Mouse (Mus musculus) hindbrain, embryonic 13.5 days (tissue): ENCODE measurements at regions not wholly inside any gene's neighbourhood (a gene's known extent, or its start where the extent isn't known, plus 50 kb on each side); places are given as distances from the start of the nearest gene placed in this dataset.
A peak's percentile ranks its signal among the peaks of the same experiment; 100 is the strongest.

Experiments
- ATAC-seq: fragments of 200-750 bp; cut with Nextera tagmentation; 2 replicates; pipeline ENCODE4 v1.8.0; 2017; ENCODE audit warnings: moderate TSS enrichment; ENCODE audit not compliant: low FRiP score
- H3K27ac ChIP-seq: fragments of 300-500 bp; sonication (generic); 2 replicates; pipeline ENCODE4 v1.5.1; 2015; ENCODE audit warnings: inconsistent platforms, mild to moderate bottlenecking, moderate library complexity
- H3K27me3 ChIP-seq: fragments of 300-500 bp; sonication (generic); 2 replicates; pipeline ENCODE4 v1.6.1; 2015; ENCODE audit warnings: mild to moderate bottlenecking, inconsistent platforms
- H3K36me3 ChIP-seq: fragments of 300-500 bp; sonication (generic); 2 replicates; pipeline ENCODE4 v1.6.1; 2015; ENCODE audit warnings: mild to moderate bottlenecking, inconsistent platforms
- H3K4me1 ChIP-seq: fragments of 300-500 bp; sonication (generic); replicated peaks from 2 replicates; pipeline ENCODE4 v1.6.1; 2015; ENCODE audit warnings: inconsistent platforms
- H3K4me2 ChIP-seq: fragments of 300-500 bp; sonication (generic); 2 replicates; pipeline ENCODE4 v1.6.1; 2015; ENCODE audit warnings: inconsistent platforms, mild to moderate bottlenecking, moderate library complexity
- H3K4me3 ChIP-seq: fragments of 300-500 bp; sonication (generic); 2 replicates; pipeline ENCODE4 v1.5.1; 2015; ENCODE audit warnings: mild to moderate bottlenecking, inconsistent platforms
- H3K9ac ChIP-seq: fragments of 300-500 bp; sonication (generic); 2 replicates; pipeline ENCODE4 v1.6.1; 2015; ENCODE audit warnings: mild to moderate bottlenecking, inconsistent platforms
- H3K9me3 ChIP-seq: fragments of 300-500 bp; sonication (generic); 2 replicates; pipeline ENCODE4 v1.6.1; 2016; ENCODE audit warnings: inconsistent platforms
- WGBS: fragments of 180-500 bp; shearing (Covaris S2); methylation state at CpG from one replicate; pipeline ENCODE4 v1.1.7; 2015; 5-methylcytosine and 5-hydroxymethylcytosine counted together

DNA sequence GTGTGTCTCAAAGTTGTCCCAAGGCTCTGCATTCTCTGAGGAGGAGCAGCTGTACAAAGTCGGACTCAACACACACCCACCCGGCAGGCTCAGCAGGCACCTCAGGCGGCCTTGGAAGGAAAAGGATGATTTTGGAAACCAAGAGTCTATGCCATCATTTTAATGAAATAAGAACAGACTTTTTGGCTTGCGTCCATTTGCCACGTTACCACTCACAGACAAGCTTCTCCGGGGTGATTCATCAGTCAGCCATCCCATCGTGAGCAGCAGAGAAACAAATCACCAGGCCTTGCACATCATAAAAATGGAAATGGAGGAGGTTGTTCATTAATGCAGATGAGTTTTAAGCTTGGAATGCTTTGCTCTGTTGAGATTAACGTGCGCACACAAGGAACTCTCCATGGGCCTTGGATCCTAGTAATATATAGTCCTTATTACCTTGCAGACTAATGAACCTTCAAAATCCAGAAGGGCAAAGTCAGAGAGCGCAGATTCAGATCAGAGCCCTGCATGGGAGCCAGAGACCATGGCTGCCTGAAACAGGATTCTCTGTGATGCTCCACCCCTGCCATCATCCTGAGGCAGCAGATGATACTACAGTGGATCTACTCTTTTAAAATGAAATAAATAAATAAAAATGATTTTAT lies 198.5 kb downstream of the Actr3 start:
- Histone ChIP-seq H3K36me3 (no peaks in the 10 kb centered on the region), H3K4me3 (no peak overlapping the region), H3K27ac (no peak overlapping the region), H3K9ac (no peak overlapping the region), H3K4me1 (no peaks in the 10 kb centered on the region), H3K9me3 (no peaks in the 10 kb centered on the region), H3K4me2 (no peak overlapping the region), H3K27me3 (no peaks in the 10 kb centered on the region)
- ATAC-seq = peak; percentile 39
- 78% methylated on average over 10 of the region's 10 CpGs for WGBS

DNA sequence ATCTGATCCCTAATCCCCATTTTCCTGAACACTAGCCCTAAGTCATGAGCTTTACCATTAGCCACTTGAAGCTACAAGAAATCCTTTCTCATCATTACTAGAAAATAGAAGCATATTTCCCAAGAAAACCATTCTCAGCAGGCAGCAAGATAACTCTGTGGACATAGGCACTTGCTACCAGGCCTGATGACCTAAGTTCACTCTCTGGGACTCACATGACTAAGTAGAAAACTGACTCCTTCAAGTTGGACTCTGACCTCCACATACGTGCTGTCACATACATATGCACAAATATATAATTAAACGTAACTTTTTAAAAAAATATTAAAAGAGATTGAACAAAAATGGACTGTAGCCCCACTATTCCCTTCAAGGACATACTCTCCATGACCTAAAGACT lies 200.8 kb downstream of the Actr3 start:
- 86% methylated on average over 2 of the region's 2 CpGs for WGBS
- H3K9me3 ChIP-seq = no peaks in the 10 kb centered on the region
- H3K27me3 ChIP-seq = no peaks in the 10 kb centered on the region

DNA sequence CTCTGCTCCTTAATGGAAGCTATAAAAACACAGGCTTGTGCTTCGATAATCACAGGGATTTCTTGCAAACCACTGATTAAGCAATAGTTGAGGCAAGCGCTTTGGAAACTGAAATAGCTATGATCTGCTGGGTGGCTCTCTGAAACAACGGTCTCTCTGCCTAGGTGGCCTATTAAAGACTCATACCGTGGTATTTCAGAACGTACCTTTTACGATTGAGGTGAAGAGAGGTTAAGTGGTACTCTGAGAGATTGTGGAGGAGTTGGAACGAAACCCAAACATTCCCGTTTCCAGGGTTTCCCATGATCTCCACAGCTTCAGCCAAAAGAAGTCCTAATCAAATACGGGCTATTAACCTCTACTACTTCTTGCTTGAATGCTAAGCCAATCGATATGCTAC lies 212.2 kb downstream of the Actr3 start:
- no peak for ATAC-seq
- Histone ChIP-seq H3K4me3 (no peak overlapping the region), H3K4me1 (no peaks in the 10 kb centered on the region), H3K36me3 (no peaks in the 10 kb centered on the region), H3K27me3 (no peaks in the 10 kb centered on the region), H3K4me2 (no peak overlapping the region), H3K9ac (no peak overlapping the region), H3K27ac (no peak overlapping the region), H3K9me3 (0 out of 2 replicates have a peak, but pooled peaks cover 5% of the 10 kb centered on the region)
- 91% methylated on average over 10 of the region's 10 CpGs for WGBS

More for the DNA sequence above, 200.8 kb downstream of the Actr3 start:
- Histone ChIP-seq H3K9ac (no peak overlapping the region), H3K4me2 (no peak overlapping the region), H3K36me3 (no peaks in the 10 kb centered on the region), H3K4me1 (no peaks in the 10 kb centered on the region), H3K4me3 (no peak overlapping the region), H3K27ac (no peak overlapping the region)
- ATAC-seq = no peak

DNA sequence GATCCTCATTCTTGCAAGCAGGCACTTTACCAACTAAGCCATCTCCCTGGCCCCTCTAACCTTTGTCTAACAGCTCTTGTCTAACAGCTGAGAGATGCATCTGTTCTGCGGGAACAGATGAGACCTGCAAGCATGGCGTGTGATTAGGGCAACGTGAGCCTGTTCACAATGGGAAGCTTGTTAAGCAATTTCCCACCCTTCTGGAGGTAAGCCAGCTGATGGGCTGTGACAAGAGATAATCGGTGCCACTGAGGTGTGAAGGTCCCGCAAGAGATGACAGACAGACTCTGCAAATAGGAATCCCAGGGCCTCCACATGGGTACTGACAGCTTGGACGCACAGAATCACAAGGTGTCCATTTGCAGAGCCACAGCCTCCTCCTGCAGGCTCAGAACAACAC lies 219.3 kb downstream of the Actr3 start:
- WGBS = 59% methylated on average over 6 of the region's 6 CpGs
- no peaks in the 10 kb centered on the region for H3K27me3 ChIP-seq
- H3K27ac ChIP-seq = no peak overlapping the region
- H3K9ac ChIP-seq = no peak overlapping the region
- no peaks in the 10 kb centered on the region for H3K36me3 ChIP-seq
- no peak overlapping the region for H3K4me2 ChIP-seq
- H3K9me3 ChIP-seq = 0 out of 2 replicates have a peak, but pooled peaks cover 5% of the 10 kb centered on the region
- no peaks in the 10 kb centered on the region for H3K4me1 ChIP-seq
- H3K4me3 ChIP-seq = no peak overlapping the region
- peak; percentile 63 for ATAC-seq

DNA sequence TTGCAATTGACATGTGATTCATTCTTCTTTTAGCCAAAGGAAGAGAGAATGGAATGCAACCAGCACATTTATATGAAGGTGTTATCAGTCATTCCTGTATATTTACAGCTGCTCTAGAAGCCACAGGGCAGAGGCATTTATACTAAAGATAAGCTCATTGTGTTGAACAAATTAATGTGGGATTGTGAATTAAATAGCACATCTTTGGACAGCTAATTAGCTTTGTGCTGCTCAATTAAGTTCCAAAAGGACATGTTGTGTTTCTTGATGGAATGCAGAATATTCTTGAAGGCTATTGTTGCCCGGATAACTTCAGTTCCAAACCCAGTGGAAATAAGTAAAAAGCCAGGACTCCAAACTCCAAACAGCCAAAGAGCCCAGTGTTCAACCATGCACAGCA lies 248.4 kb downstream of the Actr3 start:
- ATAC-seq = no peak
- WGBS = 77% methylated on average over 1 of the region's 1 CpGs
- Histone ChIP-seq H3K27ac (no peak overlapping the region), H3K36me3 (no peaks in the 10 kb centered on the region), H3K9me3 (no peaks in the 10 kb centered on the region), H3K4me2 (no peak overlapping the region), H3K9ac (no peak overlapping the region), H3K27me3 (no peaks in the 10 kb centered on the region), H3K4me3 (no peak overlapping the region), H3K4me1 (no peaks in the 10 kb centered on the region)

DNA sequence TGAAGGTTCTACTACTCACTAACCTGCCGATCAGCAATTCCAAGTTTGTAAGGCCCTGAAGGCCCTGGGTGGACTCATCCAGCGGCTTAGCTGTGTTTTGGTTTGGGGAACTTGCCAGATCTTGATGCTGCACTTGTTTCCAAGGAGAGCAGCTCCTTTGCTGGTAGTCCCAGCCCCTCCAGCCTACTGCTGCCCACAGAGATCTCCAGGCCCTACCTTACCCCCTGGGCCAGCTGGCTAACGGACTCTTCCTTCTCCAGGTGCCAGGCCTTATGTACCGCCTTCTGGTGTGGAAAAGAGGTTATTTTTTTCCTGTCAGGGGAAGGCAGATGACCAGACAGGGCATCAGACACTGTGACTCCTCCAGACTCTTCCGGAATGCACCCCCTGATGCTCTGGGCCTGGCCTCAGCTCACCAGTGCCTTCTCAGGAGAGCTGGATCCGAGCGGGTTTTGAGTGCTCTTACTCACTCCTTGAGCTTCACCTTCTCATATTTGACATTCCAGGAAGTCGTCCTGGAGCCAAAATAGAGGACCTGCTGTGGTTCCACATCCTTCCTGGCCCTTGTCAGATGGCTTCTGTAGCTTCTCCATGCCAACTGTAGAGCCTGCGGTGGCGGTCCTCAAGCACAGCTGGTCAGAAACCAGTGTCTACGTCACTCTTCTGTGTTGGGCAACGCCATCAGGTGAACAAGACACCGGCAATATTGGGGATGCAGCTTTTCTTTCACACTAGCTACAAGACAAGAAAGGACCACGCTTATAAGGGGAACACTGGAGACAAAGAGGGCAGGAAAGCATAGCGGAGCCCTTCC lies 259.2 kb downstream of the Actr3 start:
- 92% methylated on average over 15 of the region's 15 CpGs for WGBS
- no peaks in the 10 kb centered on the region for H3K4me1 ChIP-seq
- H3K4me2 ChIP-seq = no peak overlapping the region
- H3K27ac ChIP-seq = no peak overlapping the region
- no peaks in the 10 kb centered on the region for H3K9me3 ChIP-seq
- no peak overlapping the region for H3K4me3 ChIP-seq
- H3K36me3 ChIP-seq = no peaks in the 10 kb centered on the region
- H3K9ac ChIP-seq = no peak overlapping the region
- no peaks in the 10 kb centered on the region for H3K27me3 ChIP-seq
- ATAC-seq = no peak

DNA sequence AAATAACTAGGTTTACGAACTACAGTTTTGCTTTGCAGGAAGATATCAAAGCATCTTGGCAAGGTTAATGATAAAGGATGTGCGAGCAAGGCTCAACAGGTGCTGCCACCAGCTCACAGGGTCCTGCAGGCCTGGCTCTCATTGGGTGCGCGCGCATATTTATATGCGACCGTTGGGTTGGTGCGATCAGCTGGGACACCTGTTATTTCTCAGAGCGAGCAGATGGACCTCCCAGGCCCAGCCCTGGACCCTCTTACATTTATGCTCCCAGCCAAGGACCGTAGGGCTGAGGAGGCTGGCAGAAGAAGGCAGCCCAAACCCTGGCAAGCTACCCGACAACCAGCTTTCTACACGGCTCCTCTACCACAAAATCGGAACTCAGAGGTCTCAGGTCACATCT lies 260.8 kb downstream of the Actr3 start:
- Histone ChIP-seq H3K4me2 (no peak overlapping the region), H3K4me1 (no peaks in the 10 kb centered on the region), H3K27ac (no peak overlapping the region), H3K36me3 (no peaks in the 10 kb centered on the region), H3K27me3 (no peaks in the 10 kb centered on the region), H3K9ac (no peak overlapping the region), H3K9me3 (no peaks in the 10 kb centered on the region), H3K4me3 (no peak overlapping the region)
- 96% methylated on average over 13 of the region's 13 CpGs for WGBS
- ATAC-seq = no peak

DNA sequence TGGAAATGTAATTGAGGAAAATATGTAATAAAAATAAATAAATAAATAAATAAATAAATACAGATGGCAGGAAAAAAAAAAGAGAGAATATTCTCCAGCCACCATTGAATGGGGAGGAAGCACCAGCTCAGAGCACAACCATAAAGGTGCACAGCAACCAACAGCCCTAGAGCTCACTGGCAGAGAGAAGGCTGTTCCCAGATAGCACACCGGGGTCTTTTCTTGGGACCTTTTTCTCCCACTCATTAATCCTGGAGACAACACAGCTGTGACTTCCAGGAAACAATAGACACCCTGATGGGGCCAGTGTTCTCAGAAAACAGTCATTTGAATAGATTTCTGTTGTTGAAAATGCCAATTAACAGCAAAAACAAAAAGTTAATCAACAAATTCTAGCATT lies 263.1 kb downstream of the Actr3 start:
- ATAC-seq = no peak
- H3K4me3 ChIP-seq = no peak overlapping the region
- H3K4me2 ChIP-seq = no peak overlapping the region
- no peaks in the 10 kb centered on the region for H3K4me1 ChIP-seq
- no peak overlapping the region for H3K27ac ChIP-seq
- no peaks in the 10 kb centered on the region for H3K9me3 ChIP-seq
- no peaks in the 10 kb centered on the region for H3K27me3 ChIP-seq
- no peaks in the 10 kb centered on the region for H3K36me3 ChIP-seq
- H3K9ac ChIP-seq = no peak overlapping the region
- WGBS = 35% methylated on average over 1 of the region's 1 CpGs

DNA sequence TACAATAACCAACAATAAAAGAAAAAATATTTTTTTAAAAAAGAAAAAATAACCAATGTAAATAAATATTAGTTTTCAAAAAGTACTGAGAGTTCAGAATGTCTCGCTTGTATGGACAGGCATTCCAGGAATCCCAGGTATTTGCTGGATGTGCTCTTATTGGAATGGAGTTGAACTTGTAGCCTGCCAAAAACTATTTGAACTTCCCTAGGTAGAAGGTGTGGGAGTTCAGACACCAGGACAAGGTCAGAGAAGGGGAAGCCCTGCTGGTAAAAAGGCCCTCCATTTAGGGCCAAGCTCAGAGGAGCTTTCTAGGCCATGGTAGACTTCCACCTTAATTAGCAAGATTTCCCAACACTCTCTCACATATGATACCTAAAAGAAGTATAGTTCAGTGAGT lies 270.3 kb downstream of the Actr3 start:
- Histone ChIP-seq H3K27me3 (no peaks in the 10 kb centered on the region), H3K4me3 (no peak overlapping the region)

DNA sequence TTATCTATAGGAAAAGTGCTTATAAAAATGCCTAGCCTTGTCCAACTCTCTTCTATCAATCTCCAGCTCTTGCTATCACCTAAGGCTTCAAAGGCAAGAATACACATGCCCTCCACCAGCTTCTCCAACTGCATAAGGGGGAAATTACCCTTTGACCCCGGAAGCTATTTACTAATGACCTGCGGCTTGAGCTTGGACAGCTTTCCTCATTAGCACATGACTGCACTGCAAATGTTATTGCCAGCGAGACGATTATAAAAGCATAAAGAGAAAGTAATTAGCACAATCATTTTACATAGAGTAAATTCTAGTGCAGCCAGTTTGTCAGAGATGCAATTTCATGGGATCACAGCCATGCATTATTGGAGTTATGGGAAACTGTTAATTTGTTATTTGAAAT lies 277.0 kb downstream of the Actr3 start:
- Histone ChIP-seq H3K27me3 (no peaks in the 10 kb centered on the region), H3K9me3 (no peaks in the 10 kb centered on the region), H3K27ac (no peak overlapping the region), H3K9ac (no peak overlapping the region), H3K4me2 (no peak overlapping the region), H3K4me1 (no peaks in the 10 kb centered on the region), H3K36me3 (no peaks in the 10 kb centered on the region), H3K4me3 (no peak overlapping the region)
- WGBS = 71% methylated on average over 4 of the region's 4 CpGs
- ATAC-seq = no peak

More for the DNA sequence above, 270.3 kb downstream of the Actr3 start:
- ATAC-seq = no peak
- 92% methylated on average over 1 of the region's 1 CpGs for WGBS
- no peak overlapping the region for H3K4me2 ChIP-seq
- no peaks in the 10 kb centered on the region for H3K4me1 ChIP-seq
- no peaks in the 10 kb centered on the region for H3K9me3 ChIP-seq
- no peak overlapping the region for H3K9ac ChIP-seq
- H3K27ac ChIP-seq = no peak overlapping the region
- H3K36me3 ChIP-seq = no peaks in the 10 kb centered on the region

DNA sequence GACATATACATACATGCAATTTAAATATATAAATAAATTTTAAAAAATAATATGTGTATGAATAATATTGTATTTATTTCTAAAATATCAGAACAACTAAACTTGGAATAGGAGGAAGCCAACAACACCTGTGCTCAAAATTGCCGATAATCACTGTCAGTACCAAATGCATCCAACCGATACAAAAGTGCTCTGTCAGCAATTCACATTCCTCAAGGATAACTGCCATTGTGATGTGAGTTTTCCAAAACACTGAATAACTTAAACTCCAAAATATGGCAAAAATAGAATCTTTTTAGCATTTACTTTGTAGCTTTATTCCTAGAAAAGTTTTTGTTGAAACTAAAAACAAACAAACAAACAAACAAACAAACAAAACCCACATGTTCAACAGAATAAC lies 279.4 kb downstream of the Actr3 start:
- Histone ChIP-seq H3K27ac (no peak overlapping the region), H3K4me3 (no peak overlapping the region), H3K36me3 (no peaks in the 10 kb centered on the region), H3K27me3 (no peaks in the 10 kb centered on the region), H3K4me1 (no peaks in the 10 kb centered on the region), H3K4me2 (no peak overlapping the region), H3K9me3 (no peaks in the 10 kb centered on the region), H3K9ac (no peak overlapping the region)
- WGBS = 98% methylated on average over 2 of the region's 2 CpGs
- no peak for ATAC-seq

DNA sequence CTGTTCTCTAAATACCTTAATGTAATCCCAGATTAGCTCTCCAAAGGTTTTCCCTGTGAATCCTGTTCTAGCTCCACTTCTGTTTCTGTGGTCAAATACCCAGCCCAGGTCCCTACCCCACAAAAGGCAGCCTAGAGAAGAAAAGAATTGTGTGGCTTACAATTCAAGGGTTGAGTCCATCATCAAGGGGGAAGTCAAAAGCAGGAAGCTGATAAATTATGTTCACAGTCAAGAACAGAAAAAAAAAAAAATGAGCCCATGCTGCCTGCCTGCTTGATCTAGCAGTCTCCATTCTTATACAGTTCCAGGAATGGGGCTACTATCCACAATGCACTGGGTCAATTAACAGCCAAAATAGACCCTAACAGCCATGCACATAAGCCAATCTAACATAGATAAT lies 285.7 kb downstream of the Actr3 start:
- Histone ChIP-seq H3K27ac (no peak overlapping the region), H3K9ac (no peak overlapping the region), H3K4me3 (no peak overlapping the region), H3K27me3 (no peaks in the 10 kb centered on the region), H3K9me3 (no peaks in the 10 kb centered on the region), H3K4me1 (no peaks in the 10 kb centered on the region), H3K36me3 (no peaks in the 10 kb centered on the region), H3K4me2 (no peak overlapping the region)
- ATAC-seq = no peak

DNA sequence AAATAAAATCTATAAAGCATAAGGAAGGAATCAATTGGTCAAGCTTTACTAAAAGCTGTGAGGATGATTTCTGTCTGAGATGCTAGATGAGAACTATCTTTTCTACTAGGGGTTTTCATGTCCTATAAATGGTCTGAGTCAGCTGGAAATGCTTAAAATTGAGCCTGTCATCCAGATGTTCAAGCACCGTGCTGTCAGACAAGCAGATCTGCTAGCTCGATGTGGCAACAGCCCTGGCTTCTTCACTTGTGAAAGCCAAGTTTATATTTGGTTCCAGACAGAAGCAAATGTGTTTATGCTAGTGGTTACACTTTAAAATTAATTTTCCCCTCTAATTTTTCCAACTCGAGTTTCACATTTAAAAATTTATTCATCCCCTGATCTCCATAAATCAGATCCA lies 311.7 kb downstream of the Actr3 start:
- no peak overlapping the region for H3K9ac ChIP-seq
- H3K27me3 ChIP-seq = no peaks in the 10 kb centered on the region
- no peak for ATAC-seq
- 80% methylated on average over 3 of the region's 3 CpGs for WGBS
- H3K4me1 ChIP-seq = no peaks in the 10 kb centered on the region
- H3K4me3 ChIP-seq = no peak overlapping the region
- H3K27ac ChIP-seq = no peak overlapping the region
- H3K9me3 ChIP-seq = no peaks in the 10 kb centered on the region
- no peak overlapping the region for H3K4me2 ChIP-seq
- H3K36me3 ChIP-seq = no peaks in the 10 kb centered on the region
